9 mouse cellular contexts compared by ENCODE assay signal in the genomic region with DNA sequence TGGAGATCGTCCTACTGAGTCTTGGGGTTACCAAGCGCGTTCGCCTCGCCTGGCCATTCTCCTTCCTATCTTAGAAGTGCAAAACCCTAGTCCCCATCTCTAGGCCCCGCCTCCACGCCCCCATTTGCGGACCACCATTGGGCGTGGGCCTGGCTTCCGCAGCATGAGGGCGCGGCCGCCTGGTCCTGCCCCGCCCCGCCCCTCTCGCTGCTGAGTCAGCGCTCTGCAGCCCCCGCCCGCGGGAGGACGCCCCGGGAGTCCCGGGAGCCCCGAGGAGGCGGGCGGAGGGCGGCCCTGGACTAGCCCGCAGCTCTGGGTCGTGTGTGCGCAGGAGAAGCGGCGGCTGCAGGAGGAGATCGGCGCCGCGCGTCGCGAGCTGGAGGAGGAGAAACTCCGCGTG. TPM values are rescaled to one million over a fixed set of nuclear protein-coding genes. Genes with fewer than 3 reads are reported as not detected.
DNase-seq lines count a peak whose midpoint lies in the region; ATAC-seq and TF ChIP-seq lines count a peak whose summit lies in the region.
"Had no signal": no experiment of that assay in that cellular context is flagged by ENCODE, and none has a peak within 500 bp of the region (broad histone marks: within the 10 kb centered on the region; RNA-seq: fewer than 3 reads in every experiment).

No protein-coding gene starts in this region.

- DNase-seq in lung, postnatal 0 days (ENCODE audit: low spot score), result peak; percentile 52
- no peak for DNase-seq in lung, postnatal 25 days (ENCODE audit: low spot score)
- DNase-seq in heart, postnatal 0 days (ENCODE audit: low spot score), result no peak
- DNase-seq in yolk sac, embryonic 10.5 days (ENCODE audit: low spot score), result no peak
- no peak for DNase-seq in left cerebral cortex, postnatal 14 days (ENCODE audit: low spot score in 2 of 2)

- intact Hi-C loops in left cerebral cortex, postnatal 14 days (cut with DNase I), result no loop called here

- no peaks in the 10 kb centered on the region for H3K27me3 ChIP-seq in lung, postnatal 0 days (replicated peaks; ENCODE audit: insufficient read depth, low read length)
- peaks cover 33% of the 10 kb centered on the region for H3K27me3 ChIP-seq in heart, postnatal 0 days (ENCODE audit: control insufficient read depth, insufficient read depth, low read length)
- H3K27me3 ChIP-seq in liver, embryonic 12.5 days (replicated peaks), result peaks cover 90% of the 10 kb centered on the region
- peaks cover 39% of the 10 kb centered on the region for H3K27me3 ChIP-seq in neural tube, embryonic 15.5 days (replicated peaks)

- TF ChIP-seq EP300 in lung, postnatal 0 days (IDR thresholded peaks at IDR 0.05), result no peak
- TF ChIP-seq EP300 in heart, postnatal 0 days (IDR thresholded peaks at IDR 0.05; ENCODE audit: low read depth), result no peak

- peaks cover 26% of the 10 kb centered on the region for H3K4me1 ChIP-seq in lung, postnatal 0 days (ENCODE audit: insufficient read depth, low read depth, low read length)
- H3K4me1 ChIP-seq in cortical plate, adult 2 months (ENCODE audit: control insufficient read depth, insufficient read depth, low read length), result no peaks in the 10 kb centered on the region
- peaks cover 37% of the 10 kb centered on the region for H3K4me1 ChIP-seq in heart, postnatal 0 days (ENCODE audit: control insufficient read depth, insufficient read depth)
- H3K4me1 ChIP-seq in liver, embryonic 12.5 days, result peaks cover 24% of the 10 kb centered on the region
- H3K4me1 ChIP-seq in neural tube, embryonic 15.5 days, result peaks cover 18% of the 10 kb centered on the region

- peak; percentile 34 for ATAC-seq in lung, postnatal 0 days
- ATAC-seq in heart, postnatal 0 days (ENCODE audit: insufficient read depth, low read depth), result peak; percentile 37
- ATAC-seq in liver, embryonic 12.5 days, result peak; percentile 55; the same call in 1 of the 2 replicates
- ATAC-seq in neural tube, embryonic 15.5 days (ENCODE audit: low FRiP score), result peak; percentile 77

- peak overlapping the region; percentile 72 for H3K4me2 ChIP-seq in lung, postnatal 0 days (replicated peaks; ENCODE audit: low read depth, low read length)
- H3K4me2 ChIP-seq in heart, postnatal 0 days (ENCODE audit: low read depth, low read length), result peak overlapping the region; percentile 77
- H3K4me2 ChIP-seq in liver, embryonic 12.5 days, result peak overlapping the region; percentile 74
- H3K4me2 ChIP-seq in neural tube, embryonic 15.5 days, result peak overlapping the region; percentile 93

- no peak for TF ChIP-seq CTCF in lung, postnatal 0 days (IDR thresholded peaks at IDR 0.05)
- TF ChIP-seq CTCF in cortical plate, adult 2 months (IDR thresholded peaks at IDR 0.05; ENCODE audit: extremely low read depth, insufficient read depth, low read length), result no peak
- no peak for TF ChIP-seq CTCF in heart, postnatal 0 days (IDR thresholded peaks at IDR 0.05; ENCODE audit: low read depth)

- no peaks in the 10 kb centered on the region for H3K9me3 ChIP-seq in lung, postnatal 0 days (ENCODE audit: low read length)
- H3K9me3 ChIP-seq in heart, postnatal 0 days (replicated peaks; ENCODE audit: control insufficient read depth, low read length), result no peaks in the 10 kb centered on the region
- no peaks in the 10 kb centered on the region for H3K9me3 ChIP-seq in liver, embryonic 12.5 days (replicated peaks)
- H3K9me3 ChIP-seq in neural tube, embryonic 15.5 days (replicated peaks), result no peaks in the 10 kb centered on the region

- no peak overlapping the region for H3K9ac ChIP-seq in lung, postnatal 0 days (replicated peaks; ENCODE audit: low read depth)
- H3K9ac ChIP-seq in heart, postnatal 0 days (replicated peaks; ENCODE audit: low read depth, low read length), result peak overlapping the region; percentile 20; the same call in 1 of the 2 replicates
- H3K9ac ChIP-seq in liver, embryonic 12.5 days, result no peak overlapping the region
- H3K9ac ChIP-seq in neural tube, embryonic 15.5 days (replicated peaks), result peak overlapping the region; percentile 62

- no peak overlapping the region for H3K27ac ChIP-seq in lung, postnatal 0 days (ENCODE audit: low read length)
- H3K27ac ChIP-seq in cortical plate, adult 2 months (ENCODE audit: insufficient read depth, low read length), result no peak overlapping the region
- no peak overlapping the region for H3K27ac ChIP-seq in heart, postnatal 0 days (ENCODE audit: low read depth)
- H3K27ac ChIP-seq in liver, embryonic 12.5 days, result no peak overlapping the region
- no peak overlapping the region for H3K27ac ChIP-seq in neural tube, embryonic 15.5 days (replicated peaks)

- H3K4me3 ChIP-seq in lung, postnatal 0 days (ENCODE audit: low read depth, low read length), result peak overlapping the region; percentile 32
- peak overlapping the region; percentile 10 for H3K4me3 ChIP-seq in cortical plate, adult 2 months (ENCODE audit: insufficient read depth, low read length)
- H3K4me3 ChIP-seq in heart, postnatal 0 days (ENCODE audit: low read depth, low read length), result peak overlapping the region; percentile 48
- H3K4me3 ChIP-seq in liver, embryonic 12.5 days, result peak overlapping the region; percentile 51
- H3K4me3 ChIP-seq in neural tube, embryonic 15.5 days (replicated peaks), result peak overlapping the region; percentile 53

- H3K36me3 ChIP-seq in lung, postnatal 0 days (ENCODE audit: insufficient read depth, low read length), result no peaks in the 10 kb centered on the region
- no peaks in the 10 kb centered on the region for H3K36me3 ChIP-seq in heart, postnatal 0 days (replicated peaks; ENCODE audit: control insufficient read depth, insufficient read depth, low read length)
- no peaks in the 10 kb centered on the region for H3K36me3 ChIP-seq in liver, embryonic 12.5 days
- no peaks in the 10 kb centered on the region for H3K36me3 ChIP-seq in neural tube, embryonic 15.5 days

- WGBS in lung, postnatal 0 days, result 4% methylated on average over 40 of the region's 41 CpGs
- WGBS in heart, postnatal 0 days, result 1% methylated on average over 41 of the region's 41 CpGs
- WGBS in liver, embryonic 12.5 days (ENCODE audit: insufficient replicate concordance), result 1% methylated on average over 41 of the region's 41 CpGs
- 1% methylated on average over 41 of the region's 41 CpGs for WGBS in neural tube, embryonic 15.5 days

- TF ChIP-seq POLR2A in cortical plate, adult 2 months (IDR thresholded peaks at IDR 0.05; ENCODE audit: extremely low read depth, insufficient read depth, low read length), result no peak

RNA-seq across cellular contexts. Expression of a gene that starts 4.6 kb away (rescaled TPM):
- polyA plus RNA-seq in lung, postnatal 0 days (2015; fragmentation: Nextera tagmentation; extraction: Ambion mirVana), result 1.1 and 1.6 TPM in 2 replicates
- polyA plus RNA-seq in cortical plate, adult 2 months (2012; rRNA removed), result 2.4 and 2.5 TPM in 2 replicates
- not detected in 2 replicates for total RNA-seq in heart, postnatal 0 days (2014; rRNA removed; ENCODE audit: low replicate concordance)
- 0.33 and 0.41 TPM in 2 replicates for polyA plus RNA-seq in heart, postnatal 0 days (2015; fragmentation: Nextera tagmentation; extraction: Ambion mirVana)
- 0.36 and 0.66 TPM in 2 replicates for polyA plus RNA-seq in liver, embryonic 12.5 days (2016; fragmentation: Nextera tagmentation; extraction: Ambion mirVana)
- polyA plus RNA-seq in neural tube, embryonic 15.5 days (2015; fragmentation: Nextera tagmentation; extraction: Ambion mirVana), result 14.1 and 17.0 TPM in 2 replicates
- total RNA-seq in left cerebral cortex, postnatal 14 days (2021), result 1 to 10 TPM; 3.5 to 3.8 TPM

RNA-seq across cellular contexts. Expression of a gene that starts 13.9 kb away (rescaled TPM):
- 51.0 and 70.4 TPM in 2 replicates for polyA plus RNA-seq in lung, postnatal 0 days (2015; fragmentation: Nextera tagmentation; extraction: Ambion mirVana)
- polyA plus RNA-seq in cortical plate, adult 2 months (2012; rRNA removed), result 0.87 and 1.4 TPM in 2 replicates
- total RNA-seq in heart, postnatal 0 days (2014; rRNA removed; ENCODE audit: low replicate concordance), result 17.8 TPM in 1 of 2 replicates, not detected in the other
- polyA plus RNA-seq in heart, postnatal 0 days (2015; fragmentation: Nextera tagmentation; extraction: Ambion mirVana), result 0.48 and 0.88 TPM in 2 replicates
- not detected in 2 replicates for polyA plus RNA-seq in liver, embryonic 12.5 days (2016; fragmentation: Nextera tagmentation; extraction: Ambion mirVana)
- polyA plus RNA-seq in neural tube, embryonic 15.5 days (2015; fragmentation: Nextera tagmentation; extraction: Ambion mirVana), result 0.69 and 1.6 TPM in 2 replicates
- total RNA-seq in left cerebral cortex, postnatal 14 days (2021), result 1 to 10 TPM; 1.4 to 2.1 TPM
- total RNA-seq: neutrophil, adult 5-6 weeks had no signal

RNA-seq across cellular contexts. Expression of a gene that starts 16.5 kb away (rescaled TPM):
- 0.56 and 0.93 TPM in 2 replicates for polyA plus RNA-seq in lung, postnatal 0 days (2015; fragmentation: Nextera tagmentation; extraction: Ambion mirVana)
- 0.33 and 0.40 TPM in 2 replicates for polyA plus RNA-seq in cortical plate, adult 2 months (2012; rRNA removed)
- 3.9 and 5.6 TPM in 2 replicates for total RNA-seq in heart, postnatal 0 days (2014; rRNA removed; ENCODE audit: low replicate concordance)
- polyA plus RNA-seq in heart, postnatal 0 days (2015; fragmentation: Nextera tagmentation; extraction: Ambion mirVana), result 2.6 and 3.6 TPM in 2 replicates
- 1.5 and 1.6 TPM in 2 replicates for polyA plus RNA-seq in liver, embryonic 12.5 days (2016; fragmentation: Nextera tagmentation; extraction: Ambion mirVana)
- 0.37 and 1.7 TPM in 2 replicates for polyA plus RNA-seq in neural tube, embryonic 15.5 days (2015; fragmentation: Nextera tagmentation; extraction: Ambion mirVana)
- total RNA-seq in left cerebral cortex, postnatal 14 days (2021), result 1 to 10 TPM in 1 of 2 experiments, under 1 TPM in 1; 0.63 to 1.4 TPM

RNA-seq across cellular contexts. Expression of a gene that starts 18.9 kb away (rescaled TPM):
- 0.26 TPM in 1 of 2 replicates, not detected in the other for polyA plus RNA-seq in lung, postnatal 0 days (2015; fragmentation: Nextera tagmentation; extraction: Ambion mirVana)
- polyA plus RNA-seq in cortical plate, adult 2 months (2012; rRNA removed), result not detected in 2 replicates
- total RNA-seq in heart, postnatal 0 days (2014; rRNA removed; ENCODE audit: low replicate concordance), result not detected in 2 replicates
- polyA plus RNA-seq in heart, postnatal 0 days (2015; fragmentation: Nextera tagmentation; extraction: Ambion mirVana), result not detected in 2 replicates
- not detected in 2 replicates for polyA plus RNA-seq in liver, embryonic 12.5 days (2016; fragmentation: Nextera tagmentation; extraction: Ambion mirVana)
- polyA plus RNA-seq in neural tube, embryonic 15.5 days (2015; fragmentation: Nextera tagmentation; extraction: Ambion mirVana), result 1.0 and 1.4 TPM in 2 replicates
- total RNA-seq in left cerebral cortex, postnatal 14 days (2021), result not detected
- total RNA-seq: neutrophil, adult 5-6 weeks had no signal

RNA-seq across cellular contexts. Expression of a gene that starts 24.6 kb away (rescaled TPM):
- polyA plus RNA-seq in lung, postnatal 0 days (2015; fragmentation: Nextera tagmentation; extraction: Ambion mirVana), result 0.63 and 1.0 TPM in 2 replicates
- 0.13 and 0.21 TPM in 2 replicates for polyA plus RNA-seq in cortical plate, adult 2 months (2012; rRNA removed)
- total RNA-seq in heart, postnatal 0 days (2014; rRNA removed; ENCODE audit: low replicate concordance), result not detected in 2 replicates
- 0.96 and 1.3 TPM in 2 replicates for polyA plus RNA-seq in heart, postnatal 0 days (2015; fragmentation: Nextera tagmentation; extraction: Ambion mirVana)
- 0.41 and 0.63 TPM in 2 replicates for polyA plus RNA-seq in liver, embryonic 12.5 days (2016; fragmentation: Nextera tagmentation; extraction: Ambion mirVana)
- 0.82 and 1.2 TPM in 2 replicates for polyA plus RNA-seq in neural tube, embryonic 15.5 days (2015; fragmentation: Nextera tagmentation; extraction: Ambion mirVana)
- total RNA-seq in left cerebral cortex, postnatal 14 days (2021), result under 1 TPM; 0.40 to 0.57 TPM

Comparison
In these comparisons a context has a peak if more than half of its experiments do, and no peak if none do; other contexts are left out.
1. H3K9ac ChIP-seq: peak in heart, postnatal 0 days (single experiment) and neural tube, embryonic 15.5 days (single experiment); none in lung, postnatal 0 days (single experiment) and liver, embryonic 12.5 days (single experiment).
2. RNA of a gene that starts 13.9 kb away (polyA plus RNA-seq): 51.0 to 70.4 TPM in lung, postnatal 0 days; 0.87 to 1.4 TPM in cortical plate, adult 2 months, 0.69 to 1.6 TPM in neural tube, embryonic 15.5 days, 0.48 to 0.88 TPM in heart, postnatal 0 days and not detected in liver, embryonic 12.5 days; every median in the first group is over 10 times any median in the second.
3. Peak in every context shown above with its lines, with median percentiles within 50 percentile points of each other: ATAC-seq, H3K4me2 ChIP-seq and H3K4me3 ChIP-seq.